In the genomic region with DNA sequence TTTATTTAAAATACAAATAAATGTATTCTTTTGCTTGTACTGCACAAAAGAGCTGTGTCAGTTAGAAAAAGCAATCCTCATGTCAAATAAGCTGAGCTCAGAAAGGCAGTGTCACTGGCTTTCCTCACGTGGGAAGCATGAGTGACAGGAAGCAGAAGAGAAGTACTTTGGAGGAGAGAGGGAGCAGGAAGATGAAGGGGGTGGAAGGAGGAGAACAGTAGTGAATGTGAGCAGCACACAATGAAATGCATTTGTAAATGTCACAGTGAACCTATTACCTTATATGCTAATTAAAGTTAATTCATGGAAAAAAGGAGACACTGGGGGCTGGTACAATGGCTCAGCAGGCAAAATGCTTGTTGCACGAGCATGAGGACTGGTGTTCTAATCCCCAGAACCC, we compare ENCODE assay signal across 25 mouse cellular contexts. TPM values are rescaled to one million over a fixed set of nuclear protein-coding genes. Genes with fewer than 3 reads are reported as not detected.
A peak's percentile ranks its signal among the peaks of the same experiment; 100 is the strongest.
DNase-seq lines count a peak whose midpoint lies in the region; ATAC-seq lines count a peak whose summit lies in the region.
"Had no signal": no experiment of that assay in that cellular context is flagged by ENCODE, and none has a peak within 500 bp of the region (broad histone marks: within the 10 kb centered on the region; RNA-seq: fewer than 3 reads in every experiment).

No protein-coding gene starts in this region.

- no peaks in the 10 kb centered on the region for H3K36me3 ChIP-seq in forebrain, embryonic 14.5 days (ENCODE audit: control insufficient read depth, insufficient read depth, low read length)
- no peaks in the 10 kb centered on the region for H3K36me3 ChIP-seq in forebrain, embryonic 15.5 days
- no peaks in the 10 kb centered on the region for H3K36me3 ChIP-seq in megakaryocyte, embryonic 14.5 days (replicated peaks; ENCODE audit: low read length)
- H3K36me3 ChIP-seq: heart, embryonic 10.5 days; heart, embryonic 13.5 days had no signal

- no peaks in the 10 kb centered on the region for H3K4me1 ChIP-seq in forebrain, embryonic 14.5 days (ENCODE audit: control insufficient read depth, insufficient read depth, low read length)
- H3K4me1 ChIP-seq in forebrain, embryonic 15.5 days, result no peaks in the 10 kb centered on the region
- peaks cover 23% of the 10 kb centered on the region for H3K4me1 ChIP-seq in megakaryocyte, embryonic 14.5 days
- H3K4me1 ChIP-seq: heart, embryonic 10.5 days; heart, embryonic 13.5 days had no signal

- H3K9ac ChIP-seq in forebrain, embryonic 14.5 days (ENCODE audit: low read length), result no peak overlapping the region
- no peak overlapping the region for H3K9ac ChIP-seq in forebrain, embryonic 15.5 days (replicated peaks)
- H3K9ac ChIP-seq: heart, embryonic 13.5 days; hindbrain, embryonic 14.5 days had no signal

- peak; percentile 1 for DNase-seq in forebrain, embryonic 14.5 days (ENCODE audit: low spot score)
- DNase-seq in telencephalon, adult 2 months (ENCODE audit: low read depth, low spot score), result peak; percentile 3
- no peak for DNase-seq in c-Kit-positive CD71-positive TER-119-positive erythroid progenitor cells, embryonic 14.5 days (ENCODE audit: low spot score)
- DNase-seq: adrenal gland, adult 8-10 months; adrenal gland, postnatal 25 days; cerebellum, adult 18-20 months; cerebellum, adult 9-10 months; cerebellum, postnatal 14 days; gastrocnemius, postnatal 10 days; gastrocnemius, postnatal 36 days; heart, adult 2 months; heart, postnatal 14 days; heart, postnatal 4 days had no signal

- ATAC-seq in forebrain, embryonic 14.5 days, result no peak
- no peak for ATAC-seq in forebrain, embryonic 15.5 days (replicated peaks)
- no peak for ATAC-seq in megakaryocyte, adult 5-6 weeks (ENCODE audit: poor library complexity, severe bottlenecking)
- ATAC-seq: activated CD4-positive, CD25-positive, alpha-beta regulatory T cell, adult 4 months; hindbrain, postnatal 0 days; inflammation-experienced regulatory T-cells, adult 6 months; intestine, postnatal 0 days had no signal

- H3K27ac ChIP-seq in forebrain, embryonic 14.5 days (ENCODE audit: low read depth, low read length), result no peak overlapping the region
- no peak overlapping the region for H3K27ac ChIP-seq in forebrain, embryonic 15.5 days (replicated peaks)
- H3K27ac ChIP-seq: heart, adult 2 months; heart, embryonic 10.5 days; heart, embryonic 13.5 days; hindbrain, embryonic 14.5 days; hindbrain, postnatal 0 days had no signal

- 5% methylated on average over 2 of the region's 2 CpGs for WGBS in forebrain, embryonic 14.5 days
- 8% methylated on average over 2 of the region's 2 CpGs for WGBS in forebrain, embryonic 15.5 days

- H3K4me2 ChIP-seq in forebrain, embryonic 14.5 days (ENCODE audit: low read length), result no peak overlapping the region
- no peak overlapping the region for H3K4me2 ChIP-seq in forebrain, embryonic 15.5 days (replicated peaks)
- H3K4me2 ChIP-seq: heart, embryonic 13.5 days; hindbrain, embryonic 14.5 days had no signal

- no peaks in the 10 kb centered on the region for H3K27me3 ChIP-seq in forebrain, embryonic 14.5 days (replicated peaks; ENCODE audit: control insufficient read depth, insufficient read depth, low read length)
- H3K27me3 ChIP-seq in forebrain, embryonic 15.5 days, result no peaks in the 10 kb centered on the region
- no peaks in the 10 kb centered on the region for H3K27me3 ChIP-seq in megakaryocyte, embryonic 14.5 days (replicated peaks)
- H3K27me3 ChIP-seq: heart, embryonic 13.5 days had no signal

- no peak overlapping the region for H3K4me3 ChIP-seq in forebrain, embryonic 14.5 days (ENCODE audit: low read depth, low read length)
- H3K4me3 ChIP-seq in forebrain, embryonic 15.5 days, result no peak overlapping the region
- H3K4me3 ChIP-seq in megakaryocyte, embryonic 14.5 days (replicated peaks), result peak overlapping the region; percentile 67
- H3K4me3 ChIP-seq: heart, adult 2 months; heart, embryonic 10.5 days; heart, embryonic 13.5 days had no signal

- H3K9me3 ChIP-seq in forebrain, embryonic 14.5 days (replicated peaks; ENCODE audit: control insufficient read depth, low read length), result no peaks in the 10 kb centered on the region
- no peaks in the 10 kb centered on the region for H3K9me3 ChIP-seq in forebrain, embryonic 15.5 days
- no peaks in the 10 kb centered on the region for H3K9me3 ChIP-seq in megakaryocyte, embryonic 14.5 days
- H3K9me3 ChIP-seq: heart, embryonic 10.5 days; heart, embryonic 13.5 days had no signal

RNA-seq across cellular contexts. Expression of a gene that starts 52.9 kb away (rescaled TPM):
- polyA plus RNA-seq in forebrain, embryonic 14.5 days (2014; fragmentation: Nextera tagmentation; extraction: Ambion mirVana), result 0.09 and 0.11 TPM in 2 replicates
- polyA plus RNA-seq in forebrain, embryonic 15.5 days (2015; fragmentation: Nextera tagmentation; extraction: Ambion mirVana), result not detected in 2 replicates
- not detected in 2 replicates for polyA plus RNA-seq in megakaryocyte, embryonic 14.5 days (2012; ENCODE audit: insufficient read depth, low replicate concordance)
- not detected in 2 replicates for total RNA-seq in megakaryocyte, adult 5-6 weeks (2015)
- not detected in 2 replicates for total RNA-seq in megakaryocyte, adult 5-6 weeks (2017)
- total RNA-seq: gastrocnemius, adult 18-20 months; gastrocnemius, postnatal 36 days; heart, postnatal 14 days; hindbrain, postnatal 0 days had no signal
- polyA plus RNA-seq: heart, adult 2 months; hindbrain, embryonic 11.5 days; hindbrain, postnatal 0 days had no signal
